Mouse (Mus musculus) mature B cell (primary cell): Measurements from ENCODE around the gene Mbd6.
"Not testable (repeated sequence)": the region's sequence is repeated elsewhere in the genome, so short reads cannot be mapped to it uniquely, and the experiment has no call there.

Source experiments
- in situ Hi-C: fragments of 300-500 bp; cut with MboI; formaldehyde crosslinking; loops from 2 replicates; pipeline ENCODE4 v1.14.3; 2019

The Mbd6 gene

GRCm38 (mm10) chr10:127312858-127313257 is 24.0 kb upstream of the Mbd6 start:
- in situ Hi-C loops, result no loop called here

DNA sequence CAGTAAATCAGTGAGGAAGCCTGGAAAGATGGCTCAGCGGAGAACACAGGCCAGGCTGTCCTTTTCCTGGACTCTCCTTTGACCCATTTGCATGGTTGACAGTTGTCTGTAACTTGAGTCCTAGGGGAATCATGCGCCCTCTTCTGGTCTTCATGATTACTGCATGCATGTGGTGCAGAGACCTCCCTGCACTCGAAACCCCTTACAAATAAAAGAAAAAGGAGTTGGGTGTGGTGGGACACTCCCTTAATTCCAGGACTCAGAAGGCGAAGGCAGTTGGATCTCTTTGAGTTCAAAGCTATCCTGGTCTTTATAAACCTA is 23.5 kb upstream of the Mbd6 start:
- in situ Hi-C loops, result no loop called here

GRCm38 (mm10) chr10:127311476-127312355 is 22.9 kb upstream of the Mbd6 start, which contains the start of gene Mars:
TSS of gene Mars (minus strand) at chr10:127311786.
- in situ Hi-C loops, result no loop called here

- in situ Hi-C loops, result no loop called here
Measured at GRCm38 (mm10) chr10:127310523-127311475, 22.0 kb upstream of the Mbd6 start.

GRCm38 (mm10) chr10:127309167-127309566 is 20.3 kb upstream of the Mbd6 start:
- in situ Hi-C loops, result not testable (repeated sequence)

DNA sequence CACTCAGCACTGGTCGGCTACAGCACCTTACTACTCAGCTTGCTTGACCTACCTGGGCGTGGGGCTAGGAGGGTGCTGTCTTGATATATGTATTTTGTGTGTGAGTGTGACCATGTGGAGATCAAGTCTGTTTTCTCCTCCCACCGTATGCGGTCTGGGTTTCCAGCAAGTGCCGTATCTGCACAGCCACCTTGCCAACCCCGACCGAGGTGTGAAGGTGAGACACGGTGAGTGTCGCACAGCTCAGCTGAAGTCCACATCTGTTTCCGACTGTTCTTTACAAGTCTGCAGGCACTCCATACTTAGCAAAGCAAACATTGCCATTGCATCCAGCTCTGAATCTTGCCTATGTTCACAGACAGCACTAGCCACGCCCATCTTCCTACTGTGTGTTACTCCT is 14.3 kb upstream of the Mbd6 start:
- in situ Hi-C loops, result no loop called here

- in situ Hi-C loops, result no loop called here
Measured at GRCm38 (mm10) chr10:127300361-127300760, 11.5 kb upstream of the Mbd6 start.

- in situ Hi-C loops, result no loop called here
Measured at GRCm38 (mm10) chr10:127297015-127297871, 8.4 kb upstream of the Mbd6 start.

DNA sequence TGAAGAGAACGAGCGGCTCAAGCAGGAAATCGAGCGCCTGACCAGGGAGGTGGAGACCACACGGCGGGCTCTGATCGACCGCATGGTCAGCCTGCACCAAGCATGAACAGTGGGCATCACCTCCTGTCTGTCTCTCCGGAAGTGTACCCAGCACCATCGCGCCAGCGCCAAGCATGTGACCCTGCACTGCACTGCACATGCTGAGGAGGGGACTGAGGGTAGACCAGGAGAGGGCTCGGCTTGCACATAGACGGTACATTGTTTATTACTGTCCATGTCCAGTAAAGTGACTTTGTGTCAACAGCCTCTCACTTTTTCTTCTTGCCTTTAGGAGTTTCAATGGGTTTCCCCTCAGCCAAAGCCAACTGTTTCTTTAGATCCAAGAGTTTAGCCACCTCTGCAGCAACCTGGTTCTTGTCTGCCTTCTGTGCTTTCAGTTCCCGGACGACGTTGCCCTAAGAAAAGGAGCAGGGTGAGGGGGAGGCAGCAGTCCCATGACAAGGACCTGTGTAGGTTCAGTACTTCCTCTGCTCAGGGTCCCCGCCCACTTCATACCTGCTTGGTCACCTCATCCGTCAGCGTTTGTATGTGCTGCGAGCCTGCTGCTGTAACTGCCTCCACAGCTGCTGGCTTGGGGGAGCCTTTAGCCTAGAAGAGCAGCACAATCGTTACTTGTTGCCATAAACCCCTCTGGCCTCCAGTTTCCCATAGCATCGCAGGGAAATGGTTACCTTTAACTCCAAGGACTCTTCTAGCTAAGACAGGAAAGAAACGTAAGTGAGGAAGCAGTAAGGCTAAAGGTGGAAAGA is 7.4 kb upstream of the Mbd6 start:
- in situ Hi-C loops, result no loop called here

GRCm38 (mm10) chr10:127294895-127295510 is 6.2 kb upstream of the Mbd6 start:
- in situ Hi-C loops, result no loop called here

- in situ Hi-C loops, result no loop called here
Measured at GRCm38 (mm10) chr10:127293590-127294113, 4.8 kb upstream of the Mbd6 start.

DNA sequence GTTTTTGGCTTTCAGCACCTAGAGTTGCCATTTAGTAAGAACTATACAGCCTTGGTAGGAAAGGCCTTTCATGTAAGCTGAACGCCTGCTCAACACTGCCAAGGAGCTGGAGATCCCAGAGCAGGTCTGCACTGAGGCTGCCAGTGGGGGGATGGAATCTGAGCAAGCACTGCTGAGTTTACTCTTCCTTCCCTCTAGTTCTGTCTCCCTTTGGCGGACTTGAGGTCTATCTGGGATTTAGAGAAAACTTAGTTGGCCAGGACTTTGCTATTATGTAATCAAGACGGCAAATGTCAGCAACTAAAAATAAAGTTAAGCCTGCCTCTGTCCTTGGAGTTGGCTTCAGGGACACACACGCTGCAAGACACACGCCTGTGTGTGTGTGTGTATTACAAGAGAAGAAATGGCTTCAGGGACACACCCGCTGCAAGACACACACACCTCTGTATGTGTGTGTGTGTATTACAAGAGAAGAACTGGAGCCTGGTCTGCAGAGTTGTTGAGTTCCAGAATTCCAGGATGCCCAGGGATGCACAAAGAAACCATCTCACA is 4.2 kb upstream of the Mbd6 start:
- in situ Hi-C loops, result no loop called here

DNA sequence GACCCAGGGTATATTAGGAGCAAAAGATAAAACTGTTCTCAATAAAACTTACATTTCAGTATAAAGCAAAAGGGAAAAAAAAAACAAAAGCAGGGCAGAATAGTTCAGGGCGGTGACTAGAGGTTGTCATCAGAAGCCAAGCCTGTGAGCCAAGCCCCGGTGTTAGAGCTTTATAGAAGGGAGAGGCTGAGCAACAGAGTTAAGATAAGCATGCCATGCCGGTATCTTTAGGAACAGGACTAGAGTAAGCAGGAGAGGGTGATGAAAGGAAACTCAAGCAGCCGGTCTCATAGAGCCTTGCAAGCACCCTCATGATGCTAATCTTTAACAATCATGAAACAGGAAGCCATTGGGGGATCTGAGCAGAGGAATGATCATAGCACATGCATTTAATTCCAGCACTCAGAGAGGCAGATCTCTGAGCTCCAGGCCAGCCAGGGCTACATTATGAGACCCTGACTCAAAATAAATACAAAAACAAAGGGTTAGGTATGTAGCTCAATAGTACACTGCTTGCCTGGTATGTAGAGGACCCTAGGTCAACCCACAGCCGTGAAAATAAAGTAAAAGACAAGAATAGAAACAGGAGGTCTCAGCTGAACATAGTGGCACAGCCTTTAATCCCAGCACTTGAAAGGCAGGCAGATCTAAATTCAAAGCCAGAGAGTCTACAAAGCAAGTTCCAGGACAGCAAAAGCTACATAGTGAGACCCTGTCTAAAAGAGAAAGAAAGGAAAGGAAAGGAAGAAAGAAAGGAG is 3.2 kb upstream of the Mbd6 start:
- in situ Hi-C loops, result no loop called here

- in situ Hi-C loops, result no loop called here
Measured at GRCm38 (mm10) chr10:127290930-127291880, 2.4 kb upstream of the Mbd6 start.

- in situ Hi-C loops, result no loop called here
Measured at GRCm38 (mm10) chr10:127290307-127290929, 1.6 kb upstream of the Mbd6 start.

GRCm38 (mm10) chr10:127289573-127290191 is 864 bp upstream of the Mbd6 start:
- in situ Hi-C loops, result no loop called here

DNA sequence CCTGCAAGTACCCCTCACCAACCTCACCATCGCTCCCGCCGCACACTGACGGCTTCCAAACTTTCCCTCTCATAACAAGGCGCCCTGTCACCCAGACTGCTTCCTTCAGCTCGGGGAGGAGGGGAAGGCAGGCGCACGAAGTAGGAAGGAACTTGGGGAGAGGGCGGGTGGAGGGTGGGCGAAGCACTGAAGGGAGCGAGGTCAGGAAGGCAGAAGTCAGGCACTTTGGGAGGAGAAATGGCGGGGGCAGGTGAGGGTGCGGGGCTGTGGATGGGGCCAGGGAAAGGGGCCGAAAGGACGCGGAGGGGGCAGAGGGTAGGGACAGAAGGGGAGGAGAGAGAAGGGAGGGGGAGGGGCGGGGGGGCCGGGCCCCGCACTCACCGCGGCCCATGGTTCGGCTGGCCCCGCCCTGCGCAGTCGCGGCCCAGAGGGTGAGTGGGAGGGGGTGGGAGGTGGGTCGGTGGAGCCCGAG is 454 bp downstream of the Mbd6 start:
- in situ Hi-C loops, result no loop called here
